Mouse (Mus musculus) lung, embryonic 14.5 days (tissue): ENCODE results near the gene Gm572. TPM values are rescaled to one million over a fixed set of nuclear protein-coding genes. Genes with fewer than 3 reads are reported as not detected.
A peak's percentile ranks its signal among the peaks of the same experiment; 100 is the strongest.

Experiments
- ATAC-seq: fragments of 200-750 bp; cut with Nextera tagmentation; 2 replicates; pipeline ENCODE4 v1.8.0; 2017; ENCODE audit warnings: mild to moderate bottlenecking, moderate TSS enrichment, moderate library complexity; ENCODE audit not compliant: insufficient read depth
- DNase-seq: peaks from one replicate; pipeline ENCODE4 v3.0.0-alpha.2; 2015
- H3K27ac ChIP-seq: fragments of 300-500 bp; sonication (generic); 2 replicates; pipeline ENCODE4 v1.5.1; 2014; ENCODE audit warnings: low read depth, mild to moderate bottlenecking, moderate library complexity
- H3K27me3 ChIP-seq: fragments of 300-500 bp; sonication (generic); 2 replicates; pipeline ENCODE4 v1.6.1; 2014; ENCODE audit warnings: low read length, control low read depth; ENCODE audit not compliant: insufficient read depth
- H3K36me3 ChIP-seq: fragments of 300-500 bp; sonication (generic); 2 replicates; pipeline ENCODE4 v1.6.1; 2014; ENCODE audit warnings: control low read depth; ENCODE audit not compliant: insufficient read depth
- H3K4me1 ChIP-seq: fragments of 300-500 bp; sonication (generic); 2 replicates; pipeline ENCODE4 v1.6.1; 2014; ENCODE audit warnings: antibody characterized with exemption, control low read depth; ENCODE audit not compliant: insufficient read depth
- H3K4me2 ChIP-seq: fragments of 300-500 bp; sonication (generic); 2 replicates; pipeline ENCODE4 v1.6.1; 2014; ENCODE audit warnings: mild to moderate bottlenecking
- H3K4me3 ChIP-seq: fragments of 300-500 bp; sonication (generic); 2 replicates; pipeline ENCODE4 v1.5.1; 2014; ENCODE audit warnings: low read depth, low read length
- H3K9ac ChIP-seq: fragments of 300-500 bp; sonication (generic); 2 replicates; pipeline ENCODE4 v1.6.1; 2014
- H3K9me3 ChIP-seq: fragments of 300-500 bp; sonication (generic); 2 replicates; pipeline ENCODE4 v1.6.1; 2016; ENCODE audit warnings: low read depth, low read length, control low read depth
- CTCF ChIP-seq: IDR thresholded peaks from 2 replicates; pipeline ENCODE4 v1.5.1; 2016; ENCODE audit warnings: antibody characterized with exemption, low read depth
- WGBS: fragments of 180-500 bp; shearing (Covaris S2); extraction: QIAGEN DNeasy Blood & Tissue Kit; methylation state at CpG from one replicate; pipeline ENCODE4 v1.1.7; 2014; 5-methylcytosine and 5-hydroxymethylcytosine counted together
- polyA plus RNA-seq: library from polyadenylated mRNA; unstranded; fragments of >200 nt; fragmentation: Nextera tagmentation; extraction: Ambion mirVana; gene quantifications from 2 replicates; pipeline ENCODE4 v1.2.1, GENCODE M21; 2014

Gm572 gene
- polyA plus RNA-seq, 1 experiment from 2014 or later, result not detected

GRCm38 (mm10) chr4:148714064-148714463 lies 70.9 kb downstream of the Gm572 start:
- no peak overlapping the region for H3K4me3 ChIP-seq
- H3K9ac ChIP-seq, result no peak overlapping the region
- no peak overlapping the region for H3K4me2 ChIP-seq
- TF ChIP-seq CTCF, result no peak
- no peak for ATAC-seq
- 40% methylated on average over 8 of the region's 8 CpGs for WGBS
- no peaks in the 10 kb centered on the region for H3K9me3 ChIP-seq
- H3K27me3 ChIP-seq, result no peaks in the 10 kb centered on the region
- H3K27ac ChIP-seq, result no peak overlapping the region
- no peak for DNase-seq
- no peaks in the 10 kb centered on the region for H3K36me3 ChIP-seq
- H3K4me1 ChIP-seq, result no peaks in the 10 kb centered on the region; the same call in 1 of the 2 replicates

GRCm38 (mm10) chr4:148714739-148715138 lies 71.6 kb downstream of the Gm572 start:
- ATAC-seq, result no peak
- TF ChIP-seq CTCF, result no peak
- Histone ChIP-seq H3K9ac (no peak overlapping the region), H3K4me1 (no peaks in the 10 kb centered on the region; the same call in 1 of the 2 replicates), H3K4me2 (no peak overlapping the region), H3K27ac (no peak overlapping the region), H3K27me3 (0 out of 2 replicates have a peak, but pooled peaks cover 3% of the 10 kb centered on the region), H3K36me3 (no peaks in the 10 kb centered on the region), H3K9me3 (no peaks in the 10 kb centered on the region), H3K4me3 (no peak overlapping the region)
- no peak for DNase-seq
- 77% methylated on average over 12 of the region's 12 CpGs for WGBS

- Histone ChIP-seq H3K9me3 (no peaks in the 10 kb centered on the region), H3K4me3 (no peak overlapping the region), H3K9ac (no peak overlapping the region), H3K27me3 (0 out of 2 replicates have a peak, but pooled peaks cover 3% of the 10 kb centered on the region), H3K36me3 (no peaks in the 10 kb centered on the region), H3K27ac (no peak overlapping the region), H3K4me1 (no peaks in the 10 kb centered on the region; the same call in 1 of the 2 replicates), H3K4me2 (no peak overlapping the region)
- DNase-seq (no peak), ATAC-seq (no peak)
- peak; percentile 40 for TF ChIP-seq CTCF
- WGBS, result 66% methylated on average over 3 of the region's 3 CpGs
Observed at GRCm38 (mm10) chr4:148715396-148715795, 72.3 kb downstream of the Gm572 start.

Other genes starting within 250 kb of the Gm572 start
- gene Ubiad1, start 198.5 kb upstream of the Gm572 start, polyA plus RNA-seq, result 18.2 and 19.2 TPM in 2 replicates
- 21.3 and 23.5 TPM in 2 replicates for gene Mtor, start 194.7 kb upstream of the Gm572 start, polyA plus RNA-seq
- 0.75 and 1.3 TPM in 2 replicates for gene Angptl7, start 142.9 kb upstream of the Gm572 start, polyA plus RNA-seq
- 104 and 105 TPM in 2 replicates for gene Exosc10, start 84.9 kb upstream of the Gm572 start, polyA plus RNA-seq
- 244 and 279 TPM in 2 replicates for gene Srm, start 51.8 kb upstream of the Gm572 start, polyA plus RNA-seq
- 0.27 and 0.39 TPM in 2 replicates for gene Masp2, start 40.8 kb upstream of the Gm572 start, polyA plus RNA-seq
- gene Tardbp, start 16.3 kb upstream of the Gm572 start, polyA plus RNA-seq, result 172 and 186 TPM in 2 replicates
- gene Casz1, start 161.1 kb downstream of the Gm572 start, polyA plus RNA-seq, result 6.9 and 8.3 TPM in 2 replicates